Mouse (Mus musculus) heart, adult 9 months (tissue): ENCODE results near the gene Dcdc2b.

Experiments
- DNase-seq, 2 experiments: peaks; one replicate each; pipeline ENCODE4 v3.0.0; 2022; ENCODE audit warnings: low spot score in 2 of 2

Gene Dcdc2b

DNA sequence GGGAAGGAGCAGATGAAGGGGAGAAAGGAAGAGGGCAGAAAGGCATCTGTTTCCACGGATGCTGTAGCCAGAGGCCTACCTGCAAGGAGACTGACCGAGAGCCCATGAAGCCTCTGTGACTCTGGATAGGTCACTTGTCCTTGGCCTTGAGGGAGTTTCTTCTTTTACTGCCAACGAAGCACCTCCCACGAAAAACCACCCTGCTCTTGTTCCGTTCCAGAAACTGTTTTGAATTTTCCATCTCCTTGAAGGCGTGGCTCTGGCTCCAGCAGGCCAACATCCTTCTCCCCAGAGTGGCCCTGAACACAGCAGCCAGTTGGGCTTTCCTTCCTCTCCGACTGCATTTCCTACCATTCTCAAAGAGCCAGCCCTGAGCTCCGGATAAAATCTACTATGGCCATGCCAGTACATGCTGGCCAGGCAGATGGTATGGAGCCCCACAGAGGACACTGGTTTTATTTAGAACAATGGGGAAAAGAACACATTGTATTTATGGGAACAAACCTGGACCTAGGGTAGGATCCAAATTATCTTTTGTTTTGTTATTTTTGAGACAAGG lies 7.3 kb upstream of the Dcdc2b start:
- peak; percentile 77 to 82 for DNase-seq

- no peak for DNase-seq
These were observed 6.6 kb upstream of the Dcdc2b start for GRCm38 (mm10) chr4:129620419-129621282.

DNA sequence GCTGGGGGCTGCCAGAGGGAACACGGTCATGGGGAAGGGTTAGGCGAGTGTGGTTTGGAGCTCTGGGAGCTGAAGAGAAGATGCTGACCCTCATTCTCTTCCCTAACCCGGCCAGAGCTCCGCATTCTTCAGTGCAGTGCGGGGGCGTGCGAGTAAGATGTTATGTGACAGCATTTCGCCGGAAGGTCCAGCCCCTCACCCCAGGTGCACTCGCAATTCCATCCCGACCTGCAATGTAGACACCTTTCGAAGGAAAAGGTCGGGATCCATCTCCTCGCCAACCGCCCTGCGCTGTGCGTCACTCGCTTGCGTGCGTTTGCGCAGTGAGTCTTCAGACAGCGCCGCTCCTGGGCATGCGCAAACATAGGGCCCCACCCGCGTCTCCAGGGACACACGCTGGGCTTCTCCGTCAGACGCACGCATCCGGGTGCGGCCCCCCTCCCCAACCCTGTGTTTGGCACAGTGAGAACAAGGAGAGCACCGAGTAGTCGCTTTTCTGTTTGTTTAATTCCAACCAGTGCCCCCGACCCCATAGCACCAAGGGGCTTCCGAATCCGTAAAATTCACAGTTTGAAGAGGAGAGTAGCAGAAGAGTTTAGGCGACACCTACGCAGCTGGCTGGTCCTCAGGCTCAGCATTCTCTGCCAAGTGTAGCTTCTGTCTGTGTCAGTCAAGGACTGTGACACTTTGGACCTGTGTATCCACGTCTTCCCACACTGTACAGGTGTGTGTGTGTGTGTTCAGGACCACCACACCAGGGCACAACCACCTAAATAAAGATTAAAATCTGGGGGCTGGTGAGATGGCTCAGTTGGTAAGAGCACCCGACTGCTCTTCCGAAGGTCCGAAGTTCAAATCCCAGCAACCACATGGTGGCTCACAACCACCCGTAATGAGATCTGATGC lies 5.0 kb upstream of the Dcdc2b start, which contains the start of gene Iqcc:
Gene Iqcc (minus strand): TSS at position 314 of the 906 bp plus-strand sequence.
- peak; percentile 97 for DNase-seq

- DNase-seq = no peak
These were observed 4.0 kb upstream of the Dcdc2b start for GRCm38 (mm10) chr4:129618031-129618430.

- no peak for DNase-seq
These were observed 3.1 kb upstream of the Dcdc2b start for GRCm38 (mm10) chr4:129617121-129617641.

GRCm38 (mm10) chr4:129616631-129617030 lies 2.6 kb upstream of the Dcdc2b start:
- DNase-seq = no peak

GRCm38 (mm10) chr4:129615801-129616290 lies 1.8 kb upstream of the Dcdc2b start:
- no peak for DNase-seq

- no peak for DNase-seq
These were observed 3.6 kb downstream of the Dcdc2b start for GRCm38 (mm10) chr4:129610472-129610871.

GRCm38 (mm10) chr4:129610026-129610425 lies 4.0 kb downstream of the Dcdc2b start:
- DNase-seq = no peak

- no peak for DNase-seq
These were observed 4.9 kb downstream of the Dcdc2b start for GRCm38 (mm10) chr4:129609139-129609631.

DNA sequence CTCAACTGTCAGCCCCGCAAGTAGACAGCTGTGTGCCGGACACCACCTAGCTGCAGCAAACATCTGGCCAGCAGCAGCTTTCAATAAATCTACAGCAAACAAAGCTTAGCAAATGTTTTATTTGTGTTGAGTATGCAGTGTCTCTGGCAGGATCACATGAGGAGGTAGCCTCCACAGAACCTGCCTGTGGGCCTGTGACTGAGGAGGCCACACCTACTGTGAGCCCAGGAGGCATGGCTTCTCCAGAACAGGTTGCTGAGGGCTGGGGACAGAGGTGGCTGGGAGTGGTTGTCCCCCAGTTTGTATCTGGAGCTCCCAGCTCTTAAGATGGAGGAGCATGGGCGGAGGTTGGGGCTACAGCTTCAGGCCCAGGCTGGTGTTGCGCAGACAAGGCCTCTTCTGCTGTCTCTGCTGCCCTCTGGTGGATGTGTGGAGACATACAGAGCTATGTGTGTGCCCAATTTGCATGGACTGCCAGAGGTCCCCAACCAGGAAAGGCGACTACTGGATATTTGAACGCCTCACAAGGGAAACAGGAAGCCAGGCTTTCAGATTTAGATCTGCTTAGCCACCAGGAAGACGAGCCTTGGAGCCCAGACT lies 5.5 kb downstream of the Dcdc2b start:
- peak; percentile 73 to 77 for DNase-seq

- peak; percentile 86 to 91 for DNase-seq
These were observed 13.6 kb downstream of the Dcdc2b start, which contains the start of the genes Eif3i and Tmem234 for GRCm38 (mm10) chr4:129600233-129601158. Gene Eif3i, minus strand, starts transcription at chr4:129600648. Gene Tmem234, plus strand, starts transcription at chr4:129600668.

DNA sequence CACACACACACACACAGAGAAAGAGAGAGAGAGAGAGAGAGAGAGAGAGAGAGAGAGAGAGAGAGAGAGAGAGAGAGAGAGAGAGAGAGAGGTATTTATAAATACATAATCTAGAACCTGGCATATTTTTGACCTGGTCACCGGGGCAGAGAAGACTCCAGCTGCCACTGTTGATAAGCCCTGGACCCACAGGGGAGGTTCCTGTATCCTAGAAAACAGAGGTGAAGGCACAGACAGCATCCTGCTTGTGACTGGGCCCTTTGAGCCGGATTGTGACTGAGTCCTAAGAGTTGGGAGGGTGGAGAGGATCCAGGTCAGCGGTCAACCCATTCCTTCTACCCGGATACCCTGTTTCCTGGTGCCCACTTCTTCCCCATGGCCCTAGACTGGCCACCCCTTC lies 25.2 kb downstream of the Dcdc2b start:
- no peak for DNase-seq

GRCm38 (mm10) chr4:129586943-129587342 lies 27.1 kb downstream of the Dcdc2b start:
- no peak for DNase-seq

GRCm38 (mm10) chr4:129585773-129586172 lies 28.3 kb downstream of the Dcdc2b start:
- DNase-seq = no peak

- DNase-seq = peak; percentile 74 to 83
These were observed 29.0 kb downstream of the Dcdc2b start for GRCm38 (mm10) chr4:129584884-129585608.

GRCm38 (mm10) chr4:129584370-129584769 lies 29.7 kb downstream of the Dcdc2b start:
- no peak for DNase-seq

- DNase-seq = no peak
These were observed 31.8 kb downstream of the Dcdc2b start for GRCm38 (mm10) chr4:129582251-129582650.

DNA sequence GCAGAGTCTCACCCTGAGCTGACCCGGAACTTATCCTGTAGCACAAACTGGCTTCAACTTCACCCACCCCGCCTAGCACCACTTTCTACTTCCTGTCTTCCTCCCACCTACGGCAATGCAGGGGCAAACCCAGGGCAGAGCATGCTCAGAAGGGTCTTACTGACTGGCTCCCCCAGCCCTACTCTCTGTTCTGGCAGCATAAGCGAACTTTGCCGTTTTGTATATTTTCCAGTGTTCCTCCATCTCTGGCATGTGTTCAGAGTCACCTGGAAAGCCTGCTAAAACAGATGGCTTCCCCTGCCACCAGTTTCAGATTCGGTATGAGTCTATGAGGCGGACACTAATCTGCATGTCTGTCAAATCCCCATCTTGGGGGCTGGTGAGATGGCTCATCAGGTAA lies 33.7 kb downstream of the Dcdc2b start:
- no peak for DNase-seq
